Mouse (Mus musculus): ENCODE measurements around the gene Hoxa6. TPM values are rescaled to one million over a fixed set of nuclear protein-coding genes. Genes with fewer than 3 reads are reported as not detected.

Hoxa6 gene
- total and polyA plus RNA-seq, 3 experiments, result not detected

DNA sequence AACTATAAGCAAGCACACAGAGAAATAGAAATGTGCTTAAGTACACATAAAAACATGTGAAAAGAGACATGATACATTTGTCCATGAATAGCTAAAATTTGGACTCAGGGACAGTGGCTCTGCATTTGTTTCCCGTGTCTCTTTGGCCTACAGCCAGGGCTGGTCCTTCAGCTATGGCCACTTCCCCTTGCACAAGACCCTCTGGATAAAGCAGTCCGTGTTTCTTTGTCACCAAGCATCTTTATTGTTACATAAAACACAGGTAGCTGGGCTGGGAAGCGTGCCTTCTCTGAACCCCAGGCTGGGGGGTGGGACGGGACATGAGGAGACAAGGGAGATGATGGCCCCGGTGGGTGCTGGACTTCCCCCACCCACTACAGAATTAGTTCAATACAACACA lies 5.7 kb upstream of the Hoxa6 start:
- Histone ChIP-seq H3K4me3 (ENCODE audit: control insufficient read depth in 1 of 2, insufficient read depth in 1 of 2, low read depth in 2 of 2, low read length in 2 of 2) (no peak overlapping the region), H3K9me3 (replicated peaks; ENCODE audit: insufficient read depth, low read length) (no peaks in the 10 kb centered on the region), H3K27me3 (ENCODE audit: control insufficient read depth in 1 of 2, insufficient read depth in 2 of 2, low read length in 2 of 2) (no peaks in the 10 kb centered on the region), H3K79me2 (ENCODE audit: control insufficient read depth, insufficient read depth, low read length, poor library complexity) (no peaks in the 10 kb centered on the region), H3K36me3 (ENCODE audit: control insufficient read depth in 1 of 2, insufficient read depth in 2 of 2, low read length in 2 of 2) (no peaks in the 10 kb centered on the region), H3K27ac (ENCODE audit: control insufficient read depth, low read depth, low read length) (no peak overlapping the region), H3K4me1 (ENCODE audit: control insufficient read depth in 1 of 2, insufficient read depth in 2 of 2, low read length in 2 of 2) (no peaks in the 10 kb centered on the region), H3K9ac (ENCODE audit: control insufficient read depth, low read depth, low read length, poor library complexity, severe bottlenecking) (no peak overlapping the region)
- TF ChIP-seq ZMIZ1 (IDR thresholded peaks at IDR 0.05; ENCODE audit: low read depth, low read length), result no peak
- TF ChIP-seq TBP (IDR thresholded peaks at IDR 0.05; ENCODE audit: low read depth, low read length), result no peak
- no peak for TF ChIP-seq GATA1 (IDR thresholded peaks at IDR 0.05; ENCODE audit: low read depth, low read length)
- no peak for TF ChIP-seq E2F4 (IDR thresholded peaks at IDR 0.05; ENCODE audit: borderline replicate concordance, low read depth, low read length)
- TF ChIP-seq ZNF384 (IDR thresholded peaks at IDR 0.05; ENCODE audit: low read depth, low read length), result no peak
- no peak for DNase-seq (ENCODE audit: low read depth, low spot score)

DNA sequence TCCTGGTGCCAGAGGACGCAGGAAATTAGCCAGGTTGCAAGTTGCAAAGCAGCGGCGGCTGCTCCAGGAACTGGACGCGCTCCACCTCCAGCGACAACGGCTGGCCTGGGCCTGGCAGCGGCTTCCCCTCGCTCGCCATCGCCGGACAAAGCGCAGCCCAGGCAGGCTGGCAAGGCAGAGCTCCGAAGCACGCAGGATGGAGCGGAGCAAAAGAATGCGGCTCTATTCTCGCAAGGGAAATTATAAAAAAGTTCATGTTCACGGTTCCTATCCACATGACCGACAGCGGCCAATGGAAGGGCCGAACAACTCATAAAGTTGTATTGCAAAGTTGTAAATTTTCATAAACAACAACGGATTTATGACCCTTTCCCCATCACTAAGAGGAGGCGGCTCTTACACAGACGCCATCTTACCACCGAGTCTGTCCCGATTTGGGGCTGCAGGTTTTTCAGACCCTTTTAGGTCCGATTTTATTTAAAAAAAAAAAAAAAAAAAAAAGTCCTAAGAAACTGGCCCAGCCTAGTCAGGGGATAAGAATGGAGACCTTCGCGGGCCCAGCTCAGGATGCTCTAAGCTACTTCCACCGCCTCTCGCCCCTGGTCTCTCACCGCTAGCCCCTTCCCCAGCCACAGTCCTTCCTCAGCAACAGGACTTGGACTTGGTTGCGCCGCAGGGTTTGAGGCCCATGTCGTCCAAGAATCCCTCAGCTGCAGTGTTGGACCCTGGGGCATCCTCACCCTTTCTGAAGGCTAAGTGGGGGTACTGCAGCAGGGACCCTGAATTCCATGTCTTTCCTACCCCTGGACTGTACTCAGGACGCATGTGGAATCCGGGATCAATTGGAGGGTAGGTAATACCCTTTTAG lies 4.8 kb upstream of the Hoxa6 start, which contains the start of the genes Hoxa3 and Gm28308:
Hoxa3 (minus strand) TSS at position 218 of the 868 bp plus-strand sequence.
Gm28308 (minus strand) TSS at position 221 of the 868 bp plus-strand sequence.
- Histone ChIP-seq H3K4me1 (ENCODE audit: control insufficient read depth in 1 of 2, insufficient read depth in 2 of 2, low read length in 2 of 2) (no peaks in the 10 kb centered on the region), H3K4me3 (ENCODE audit: control insufficient read depth in 1 of 2, insufficient read depth in 1 of 2, low read depth in 2 of 2, low read length in 2 of 2) (no peak within 1 kb of the TSS), H3K27me3 (ENCODE audit: control insufficient read depth in 1 of 2, insufficient read depth in 2 of 2, low read length in 2 of 2) (no peaks in the 10 kb centered on the region), H3K9me3 (replicated peaks; ENCODE audit: insufficient read depth, low read length) (no peaks in the 10 kb centered on the region), H3K36me3 (ENCODE audit: control insufficient read depth in 1 of 2, insufficient read depth in 2 of 2, low read length in 2 of 2) (no peaks in the 10 kb centered on the region), H3K9ac (ENCODE audit: control insufficient read depth, low read depth, low read length, poor library complexity, severe bottlenecking) (no peak within 1 kb of the TSS), H3K27ac (ENCODE audit: control insufficient read depth, low read depth, low read length) (no peak within 1 kb of the TSS), H3K79me2 (ENCODE audit: control insufficient read depth, insufficient read depth, low read length, poor library complexity) (no peaks in the 10 kb centered on the region)
- TF ChIP-seq ZC3H11A (IDR thresholded peaks at IDR 0.05; ENCODE audit: low read depth, low read length) (no peak), HCFC1 (IDR thresholded peaks at IDR 0.05; ENCODE audit: low read depth, low read length) (no peak), MYC (IDR thresholded peaks at IDR 0.05; ENCODE audit: low read depth, low read length) (no peak), MYB (IDR thresholded peaks at IDR 0.05; ENCODE audit: low read depth, low read length) (no peak), USF2 (IDR thresholded peaks at IDR 0.05; ENCODE audit: borderline replicate concordance in 1 of 2, insufficient read depth in 1 of 2, low read depth in 1 of 2, low read length in 2 of 2) (no peak), NRF1 (IDR thresholded peaks at IDR 0.05; ENCODE audit: insufficient read depth, low read depth, low read length, poor library complexity, severe bottlenecking) (no peak), ZKSCAN1 (IDR thresholded peaks at IDR 0.05; ENCODE audit: low read depth, low read length) (no peak), CHD1 (IDR thresholded peaks at IDR 0.05; ENCODE audit: low read depth, low read length) (no peak), ETS1 (IDR thresholded peaks at IDR 0.05; ENCODE audit: low read depth, low read length) (no peak), MAFK (IDR thresholded peaks at IDR 0.05; ENCODE audit: borderline replicate concordance, low read depth, low read length) (no peak), GABPA (IDR thresholded peaks at IDR 0.05; ENCODE audit: low read depth, low read length) (no peak), TCF12 (IDR thresholded peaks at IDR 0.05; ENCODE audit: low read depth, low read length) (no peak), SIN3A (IDR thresholded peaks at IDR 0.05; ENCODE audit: low read length) (no peak), USF1 (IDR thresholded peaks at IDR 0.05; ENCODE audit: low read depth, low read length) (no peak), TAL1 (IDR thresholded peaks at IDR 0.05; ENCODE audit: low read length) (no peak), BHLHE40 (IDR thresholded peaks at IDR 0.05; ENCODE audit: borderline replicate concordance, low read depth, low read length) (no peak), MAZ (IDR thresholded peaks at IDR 0.05; ENCODE audit: low read depth, low read length) (no peak), ELF1 (IDR thresholded peaks at IDR 0.05; ENCODE audit: low read depth, low read length) (no peak)
- DNase-seq (ENCODE audit: low read depth, low spot score), result no peak

All from MEL (cell line).